Mouse (Mus musculus) megakaryocyte, embryonic 14.5 days (primary cell): ENCODE data around the gene Gm43517. TPM values are rescaled to one million over a fixed set of nuclear protein-coding genes. Genes with fewer than 3 reads are reported as not detected.

Experiments used
- H3K27me3 ChIP-seq: replicated peaks from 2 replicates; pipeline ENCODE3; 2012; ENCODE audit warnings: inconsistent platforms
- H3K36me3 ChIP-seq: replicated peaks from 2 replicates; pipeline ENCODE3; 2012; ENCODE audit warnings: low read length, inconsistent platforms, mixed read lengths
- H3K4me1 ChIP-seq: 2 replicates; pipeline ENCODE4 v1.6.1; 2012; ENCODE audit warnings: inconsistent platforms
- H3K4me3 ChIP-seq: replicated peaks from 2 replicates; pipeline ENCODE3; 2012; ENCODE audit warnings: moderate library complexity, mild to moderate bottlenecking, inconsistent platforms
- H3K9me3 ChIP-seq: 2 replicates; pipeline ENCODE4 v1.6.1; 2012; ENCODE audit warnings: inconsistent platforms
- FLI1 ChIP-seq: IDR thresholded peaks from 2 replicates; pipeline ENCODE4 v1.6.1; 2012; ENCODE audit warnings: low read length, inconsistent platforms, mixed read lengths
- GATA1 ChIP-seq: IDR thresholded peaks from 3 replicates; pipeline ENCODE4 v1.6.1; 2012; ENCODE audit warnings: mixed read lengths, low read length, inconsistent platforms, borderline replicate concordance
- polyA plus RNA-seq: library from polyadenylated mRNA; stranded (reverse); fragments of >175 nt; gene quantifications from 2 replicates; pipeline ENCODE4 v1.2.3, GENCODE M21; 2012; ENCODE audit warnings: low replicate concordance; ENCODE audit not compliant: insufficient read depth

The Gm43517 gene
- polyA plus RNA-seq, 1 experiment: not detected

DNA sequence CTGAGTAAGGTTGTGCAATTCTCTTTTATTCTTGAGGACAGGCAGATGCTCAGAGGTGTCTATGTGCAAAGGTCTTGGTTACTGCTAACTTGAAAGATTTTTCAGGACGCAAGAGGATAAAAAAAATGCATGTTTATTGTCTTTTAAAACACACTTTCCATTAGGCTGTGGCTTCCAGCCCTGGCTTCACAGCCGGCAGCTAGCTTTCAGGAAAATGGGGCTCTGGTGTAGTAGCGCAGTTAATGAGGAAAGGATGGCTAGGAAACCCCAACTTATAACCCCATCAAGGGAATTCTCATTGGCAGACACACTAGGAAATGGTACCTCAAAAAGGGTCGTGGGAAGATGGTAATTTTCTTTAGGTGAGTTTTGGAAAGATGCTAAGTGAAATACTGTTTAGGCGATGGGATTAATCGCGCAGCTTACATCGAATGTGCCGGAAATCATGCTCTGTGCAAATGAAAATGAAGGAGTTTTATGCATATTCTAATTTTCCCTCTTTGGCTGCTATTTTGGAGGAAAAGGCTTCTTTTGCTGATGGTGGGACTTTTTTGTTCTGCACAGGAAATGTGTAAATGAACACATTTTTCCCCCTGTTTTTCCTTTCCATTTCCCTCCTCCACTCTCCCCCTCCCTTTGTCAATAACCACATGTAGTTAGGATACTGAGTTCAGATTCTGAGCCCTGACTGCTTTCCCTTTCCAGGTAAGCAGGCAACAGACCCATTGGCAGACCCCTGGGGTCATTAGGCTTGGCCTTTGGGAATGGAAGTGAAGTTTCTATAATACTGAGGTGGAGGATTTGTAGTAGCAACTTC lies 15.3 kb downstream of the Gm43517 start:
- peaks cover 35% of the 10 kb centered on the region for H3K27me3 ChIP-seq
- peaks cover 11% of the 10 kb centered on the region for H3K4me1 ChIP-seq
- H3K9me3 ChIP-seq: no peaks in the 10 kb centered on the region
- no peak for TF ChIP-seq GATA1
- no peak for TF ChIP-seq FLI1
- no peaks in the 10 kb centered on the region for H3K36me3 ChIP-seq
- H3K4me3 ChIP-seq: no peak overlapping the region

DNA sequence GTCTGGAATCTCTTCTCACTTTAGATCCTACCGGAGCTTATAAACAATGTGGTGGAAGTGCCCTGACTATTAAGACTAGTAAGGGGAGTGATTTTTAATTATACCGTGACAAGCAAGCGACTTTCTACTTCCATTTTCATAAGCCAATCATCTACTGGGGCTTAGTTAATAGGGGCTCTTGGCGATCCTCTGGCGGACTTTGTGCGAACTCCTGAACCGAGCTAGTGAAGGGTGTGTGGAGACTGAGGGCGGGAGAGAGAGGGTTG lies 15.8 kb downstream of the Gm43517 start:
- no peaks in the 10 kb centered on the region for H3K9me3 ChIP-seq
- peak overlapping the region; percentile 42 for H3K4me3 ChIP-seq
- no peak for TF ChIP-seq GATA1
- TF ChIP-seq FLI1: no peak
- H3K27me3 ChIP-seq: peaks cover 34% of the 10 kb centered on the region
- peaks cover 11% of the 10 kb centered on the region for H3K4me1 ChIP-seq
- H3K36me3 ChIP-seq: no peaks in the 10 kb centered on the region

DNA sequence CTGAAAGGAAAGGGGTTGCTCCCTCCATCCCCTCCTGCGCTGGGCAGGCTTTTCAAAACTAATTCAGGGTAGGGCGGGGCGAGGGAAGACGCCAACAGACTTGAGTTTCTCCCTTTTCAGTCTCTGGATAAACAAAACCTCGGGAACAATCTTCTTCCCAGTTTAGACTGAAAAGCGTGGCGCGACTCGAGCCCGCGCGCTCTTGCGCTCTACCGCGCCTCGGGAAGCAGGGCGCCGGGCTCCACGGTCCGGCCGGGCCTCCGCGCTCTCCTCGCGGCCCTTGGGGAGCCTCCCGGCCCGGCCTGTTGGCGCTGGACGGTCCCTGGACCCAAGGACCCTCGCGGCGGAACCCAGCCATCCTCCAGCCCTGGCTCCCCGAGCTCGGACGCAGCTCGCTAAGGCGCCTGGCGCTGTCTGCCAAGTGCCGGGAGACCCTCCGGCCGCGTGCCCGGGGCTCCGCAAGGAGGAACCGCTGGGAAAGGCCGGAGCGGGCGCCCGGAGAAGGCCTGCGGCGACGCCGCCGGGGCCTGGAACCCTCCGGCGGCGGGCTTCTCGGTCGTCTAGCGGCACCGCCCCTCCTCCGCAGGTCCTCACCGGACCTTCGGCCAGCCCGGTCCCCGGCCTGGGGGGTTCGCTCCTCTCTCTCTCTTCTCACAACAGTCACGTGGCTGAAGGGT lies 16.3 kb downstream of the Gm43517 start:
- peaks cover 34% of the 10 kb centered on the region for H3K27me3 ChIP-seq
- TF ChIP-seq GATA1: no peak
- peaks cover 11% of the 10 kb centered on the region for H3K4me1 ChIP-seq
- H3K4me3 ChIP-seq: peak overlapping the region; percentile 76
- no peaks in the 10 kb centered on the region for H3K36me3 ChIP-seq
- no peaks in the 10 kb centered on the region for H3K9me3 ChIP-seq

DNA sequence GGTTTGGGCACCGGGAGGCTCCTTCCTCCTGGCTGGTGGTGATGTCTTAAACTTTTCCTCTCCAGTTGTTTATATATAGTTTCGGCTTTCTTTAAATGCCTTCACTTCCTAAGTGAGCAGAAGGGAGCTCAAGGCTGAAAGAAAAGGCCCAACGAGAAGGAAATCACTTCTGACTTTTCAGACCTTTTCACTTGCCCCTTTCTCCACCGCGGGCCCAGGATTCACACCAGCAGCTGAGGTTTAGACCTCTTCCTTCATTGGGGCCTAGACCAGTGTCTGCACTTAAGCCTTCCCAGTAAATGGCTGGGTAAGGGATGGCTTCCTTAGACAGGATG lies 16.8 kb downstream of the Gm43517 start:
- Histone ChIP-seq H3K9me3 (no peaks in the 10 kb centered on the region), H3K4me3 (peak overlapping the region; percentile 76), H3K27me3 (peaks cover 32% of the 10 kb centered on the region), H3K4me1 (peaks cover 11% of the 10 kb centered on the region), H3K36me3 (no peaks in the 10 kb centered on the region)
- TF ChIP-seq FLI1 (no peak), GATA1 (no peak)

DNA sequence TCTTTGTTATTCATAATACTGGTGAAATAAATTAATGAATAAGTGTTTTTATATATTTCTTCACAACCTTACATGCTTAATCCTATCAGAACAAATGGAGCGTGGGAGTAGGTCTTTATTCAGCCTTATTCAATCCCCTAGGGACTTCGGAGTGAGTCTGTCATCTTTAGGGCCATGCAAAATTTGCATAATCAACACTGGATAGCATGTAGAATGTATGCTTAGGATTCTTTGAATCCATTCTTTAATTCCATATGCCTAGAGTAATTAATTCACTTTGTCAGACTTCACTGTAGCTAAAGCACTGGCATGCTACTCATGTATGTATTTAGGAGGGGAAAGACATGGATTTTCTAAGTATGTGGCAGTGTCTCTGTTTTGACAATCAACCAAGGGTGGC lies 24.9 kb downstream of the Gm43517 start:
- Histone ChIP-seq H3K4me3 (no peak overlapping the region), H3K27me3 (no peaks in the 10 kb centered on the region), H3K36me3 (no peaks in the 10 kb centered on the region), H3K4me1 (no peaks in the 10 kb centered on the region), H3K9me3 (no peaks in the 10 kb centered on the region)
- TF ChIP-seq GATA1 (no peak), FLI1 (no peak)

DNA sequence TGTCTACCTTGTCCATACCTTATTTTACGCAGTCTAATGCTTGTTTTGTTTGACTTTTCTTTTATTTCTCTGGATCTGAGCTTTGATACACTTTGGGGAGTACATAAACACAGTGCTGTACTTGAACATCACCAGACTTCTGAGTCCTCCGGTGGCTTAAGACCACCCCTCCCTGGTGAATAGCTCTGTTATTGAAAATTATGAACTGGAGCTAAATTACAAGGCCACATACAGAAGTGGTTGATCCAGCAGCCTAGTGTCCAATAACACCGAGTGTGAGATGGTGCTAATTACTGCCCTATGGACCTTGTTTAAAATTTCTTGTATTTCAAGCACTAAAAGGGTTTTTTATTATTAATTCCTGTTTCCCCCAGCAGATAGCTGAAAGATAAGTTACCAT lies 33.0 kb downstream of the Gm43517 start:
- no peaks in the 10 kb centered on the region for H3K27me3 ChIP-seq
- H3K9me3 ChIP-seq: no peaks in the 10 kb centered on the region
- no peak overlapping the region for H3K4me3 ChIP-seq
- no peaks in the 10 kb centered on the region for H3K4me1 ChIP-seq
- TF ChIP-seq FLI1: no peak
- TF ChIP-seq GATA1: no peak
- no peaks in the 10 kb centered on the region for H3K36me3 ChIP-seq

Other genes starting within 250 kb of the Gm43517 start
- not detected in 2 replicates for gene Foxg1, start 2.5 kb upstream of the Gm43517 start, polyA plus RNA-seq